Mouse (Mus musculus): ENCODE measurements around the gene Cpt1a. TPM values are rescaled to one million over a fixed set of nuclear protein-coding genes. Genes with fewer than 3 reads are reported as not detected.

Gene Cpt1a
- total RNA-seq, 2 experiments from 2014 or later, result 20.6 to 27.8 TPM

GRCm38 (mm10) chr19:3326479-3327047 is 4.4 kb downstream of the Cpt1a start:
- intact Hi-C loops (cut with DNase I), result no loop called here
- H3K27ac ChIP-seq, result peak overlapping the region; percentile 84
- no peak for TF ChIP-seq CTCF (IDR thresholded peaks at IDR 0.05)

GRCm38 (mm10) chr19:3333247-3333646 is 11.1 kb downstream of the Cpt1a start:
- Histone ChIP-seq H3K27ac (no peak overlapping the region), H3K4me3 (no peak overlapping the region)
- no peak for TF ChIP-seq CTCF (IDR thresholded peaks at IDR 0.05)
- DNase-seq (ENCODE audit: extremely low spot score in 1 of 2, low spot score in 2 of 2), result no peak
- intact Hi-C loops (cut with DNase I), result no loop called here

More at GRCm38 (mm10) chr19:3326479-3327047, 4.4 kb downstream of the Cpt1a start:
- DNase-seq (ENCODE audit: extremely low spot score in 1 of 2, low spot score in 2 of 2), result no peak
- no peak overlapping the region for H3K4me3 ChIP-seq

- TF ChIP-seq CTCF (IDR thresholded peaks at IDR 0.05), result no peak
- no peak overlapping the region for H3K27ac ChIP-seq
- DNase-seq (ENCODE audit: extremely low spot score in 1 of 2, low spot score in 2 of 2), result no peak
- H3K4me3 ChIP-seq, result no peak overlapping the region
- intact Hi-C loops (cut with DNase I), result no loop called here
Measured at GRCm38 (mm10) chr19:3333694-3334515, 11.8 kb downstream of the Cpt1a start.

- H3K27ac ChIP-seq, result no peak overlapping the region
- TF ChIP-seq CTCF (IDR thresholded peaks at IDR 0.05), result no peak
- no peak overlapping the region for H3K4me3 ChIP-seq
- intact Hi-C loops (cut with DNase I), result no loop called here
- no peak for DNase-seq (ENCODE audit: extremely low spot score in 1 of 2, low spot score in 2 of 2)
Measured at GRCm38 (mm10) chr19:3334550-3334949, 12.4 kb downstream of the Cpt1a start.

GRCm38 (mm10) chr19:3335917-3336316 is 13.8 kb downstream of the Cpt1a start:
- DNase-seq (ENCODE audit: extremely low spot score in 1 of 2, low spot score in 2 of 2), result no peak
- H3K4me3 ChIP-seq, result no peak overlapping the region
- no peak overlapping the region for H3K27ac ChIP-seq
- intact Hi-C loops (cut with DNase I), result no loop called here
- TF ChIP-seq CTCF (IDR thresholded peaks at IDR 0.05), result no peak

GRCm38 (mm10) chr19:3336485-3337255 is 14.5 kb downstream of the Cpt1a start:
- DNase-seq (ENCODE audit: extremely low spot score in 1 of 2, low spot score in 2 of 2), result no peak
- Histone ChIP-seq H3K27ac (no peak overlapping the region), H3K4me3 (no peak overlapping the region)
- intact Hi-C loops (cut with DNase I), result no loop called here
- TF ChIP-seq CTCF (IDR thresholded peaks at IDR 0.05), result no peak

- no peak for DNase-seq (ENCODE audit: extremely low spot score in 1 of 2, low spot score in 2 of 2)
- intact Hi-C loops (cut with DNase I), result no loop called here
- no peak overlapping the region for H3K27ac ChIP-seq
- TF ChIP-seq CTCF (IDR thresholded peaks at IDR 0.05), result no peak
- H3K4me3 ChIP-seq, result no peak overlapping the region
Measured at GRCm38 (mm10) chr19:3339187-3339586, 17.1 kb downstream of the Cpt1a start.

GRCm38 (mm10) chr19:3341021-3341420 is 18.9 kb downstream of the Cpt1a start:
- no peak for TF ChIP-seq CTCF (IDR thresholded peaks at IDR 0.05)
- Histone ChIP-seq H3K4me3 (no peak overlapping the region), H3K27ac (peak overlapping the region; percentile 34; the same call in 1 of the 2 replicates)
- DNase-seq (ENCODE audit: extremely low spot score in 1 of 2, low spot score in 2 of 2), result peak; percentile 32 to 40
- intact Hi-C loops (cut with DNase I), result no loop called here

- no peak overlapping the region for H3K27ac ChIP-seq
- no peak for TF ChIP-seq CTCF (IDR thresholded peaks at IDR 0.05)
- no peak overlapping the region for H3K4me3 ChIP-seq
- intact Hi-C loops (cut with DNase I), result no loop called here
- DNase-seq (ENCODE audit: extremely low spot score in 1 of 2, low spot score in 2 of 2), result no peak
Measured at GRCm38 (mm10) chr19:3343929-3344328, 21.8 kb downstream of the Cpt1a start.

- intact Hi-C loops (cut with DNase I), result no loop called here
- no peak overlapping the region for H3K27ac ChIP-seq
- no peak for DNase-seq (ENCODE audit: extremely low spot score in 1 of 2, low spot score in 2 of 2)
- no peak for TF ChIP-seq CTCF (IDR thresholded peaks at IDR 0.05)
- no peak overlapping the region for H3K4me3 ChIP-seq
Measured at GRCm38 (mm10) chr19:3344636-3345544, 22.8 kb downstream of the Cpt1a start.

- Histone ChIP-seq H3K4me3 (no peak overlapping the region), H3K27ac (no peak overlapping the region)
- TF ChIP-seq CTCF (IDR thresholded peaks at IDR 0.05), result peak; percentile 32
- no peak for DNase-seq (ENCODE audit: extremely low spot score in 1 of 2, low spot score in 2 of 2)
- intact Hi-C loops (cut with DNase I), result no loop called here
Measured at GRCm38 (mm10) chr19:3347784-3348183, 25.6 kb downstream of the Cpt1a start.

All from left cerebral cortex, adult 2 months (tissue).